22 mouse cellular contexts compared by ENCODE assay signal in genomic region chr10:84895810-84896358, GRCm38 (mm10). TPM values are rescaled to one million over a fixed set of nuclear protein-coding genes. Genes with fewer than 3 reads are reported as not detected.
DNase-seq lines count a peak whose midpoint lies in the region; ATAC-seq lines count a peak whose summit lies in the region.
"Had no signal": no experiment of that assay in that cellular context is flagged by ENCODE, and none has a peak within 500 bp of the region (broad histone marks: within the 10 kb centered on the region; RNA-seq: fewer than 3 reads in every experiment).

No protein-coding gene starts in this region.

- H3K27me3 ChIP-seq in forebrain, embryonic 16.5 days (replicated peaks; ENCODE audit: control insufficient read depth, insufficient read depth, low read length) = no peaks in the 10 kb centered on the region
- no peaks in the 10 kb centered on the region for H3K27me3 ChIP-seq in forebrain, embryonic 14.5 days (replicated peaks; ENCODE audit: control insufficient read depth, insufficient read depth, low read length)
- no peaks in the 10 kb centered on the region for H3K27me3 ChIP-seq in kidney, embryonic 16.5 days (ENCODE audit: insufficient read depth, low read length)
- H3K27me3 ChIP-seq: heart, embryonic 13.5 days; hindbrain, embryonic 12.5 days; kidney, embryonic 15.5 days; liver, embryonic 13.5 days; megakaryocyte, embryonic 14.5 days; midbrain, embryonic 13.5 days had no signal

- no peaks in the 10 kb centered on the region for H3K36me3 ChIP-seq in forebrain, embryonic 16.5 days (ENCODE audit: control insufficient read depth, insufficient read depth)
- no peaks in the 10 kb centered on the region for H3K36me3 ChIP-seq in forebrain, embryonic 14.5 days (ENCODE audit: control insufficient read depth, insufficient read depth, low read length)
- no peaks in the 10 kb centered on the region for H3K36me3 ChIP-seq in kidney, embryonic 16.5 days (ENCODE audit: insufficient read depth, low read length)
- H3K36me3 ChIP-seq: heart, embryonic 13.5 days; kidney, embryonic 15.5 days; liver, embryonic 13.5 days had no signal

- H3K27ac ChIP-seq in forebrain, embryonic 16.5 days (ENCODE audit: low read length) = no peak overlapping the region
- H3K27ac ChIP-seq in forebrain, embryonic 14.5 days (ENCODE audit: low read depth, low read length) = no peak overlapping the region
- no peak overlapping the region for H3K27ac ChIP-seq in kidney, embryonic 16.5 days (ENCODE audit: low read length)
- H3K27ac ChIP-seq: forebrain, embryonic 10.5 days; heart, embryonic 13.5 days; hindbrain, embryonic 12.5 days; kidney, embryonic 15.5 days; liver, embryonic 13.5 days; midbrain, embryonic 13.5 days had no signal

- DNase-seq in forebrain, embryonic 14.5 days (ENCODE audit: low spot score) = no peak
- no peak for DNase-seq in kidney, adult 9 months
- DNase-seq in right cerebral cortex, adult 2 months (ENCODE audit: low spot score in 2 of 2) = peak; percentile 51 to 52
- DNase-seq in right cerebral cortex, postnatal 14 days = no peak
- DNase-seq in adrenal gland, adult 18-20 months (ENCODE audit: low spot score in 2 of 2) = no peak
- no peak for DNase-seq in thymus, postnatal 0 days (ENCODE audit: low spot score)
- DNase-seq: adrenal gland, postnatal 25 days; cerebellum, adult 9-10 months; gastrocnemius, postnatal 25 days; heart, adult 18-20 months; heart, postnatal 14 days; liver, embryonic 13.5 days; lung, embryonic 14.5 days had no signal

- no peak overlapping the region for H3K9ac ChIP-seq in forebrain, embryonic 16.5 days (replicated peaks; ENCODE audit: low read depth, low read length)
- H3K9ac ChIP-seq in forebrain, embryonic 14.5 days (ENCODE audit: low read length) = no peak overlapping the region
- no peak overlapping the region for H3K9ac ChIP-seq in kidney, embryonic 16.5 days (replicated peaks; ENCODE audit: low read length)
- H3K9ac ChIP-seq: heart, embryonic 13.5 days; hindbrain, embryonic 12.5 days; kidney, embryonic 15.5 days; liver, embryonic 13.5 days; lung, embryonic 14.5 days; midbrain, embryonic 13.5 days had no signal

- H3K4me3 ChIP-seq in forebrain, embryonic 16.5 days (replicated peaks; ENCODE audit: low read length) = no peak overlapping the region
- H3K4me3 ChIP-seq in forebrain, embryonic 14.5 days (ENCODE audit: low read depth, low read length) = no peak overlapping the region
- no peak overlapping the region for H3K4me3 ChIP-seq in kidney, embryonic 16.5 days (ENCODE audit: low read length)
- H3K4me3 ChIP-seq: forebrain, embryonic 10.5 days; heart, embryonic 13.5 days; hindbrain, embryonic 12.5 days; kidney, embryonic 15.5 days; liver, embryonic 13.5 days; megakaryocyte, embryonic 14.5 days; midbrain, embryonic 13.5 days had no signal

- H3K9me3 ChIP-seq in forebrain, embryonic 16.5 days (ENCODE audit: control insufficient read depth, low read length) = no peaks in the 10 kb centered on the region
- no peaks in the 10 kb centered on the region for H3K9me3 ChIP-seq in forebrain, embryonic 14.5 days (replicated peaks; ENCODE audit: control insufficient read depth, low read length)
- H3K9me3 ChIP-seq in kidney, embryonic 16.5 days (ENCODE audit: low read length) = no peaks in the 10 kb centered on the region
- H3K9me3 ChIP-seq: forebrain, embryonic 10.5 days; heart, embryonic 13.5 days; hindbrain, embryonic 12.5 days; kidney, embryonic 15.5 days; liver, embryonic 13.5 days; midbrain, embryonic 13.5 days had no signal

- 91% methylated on average over 10 of the region's 10 CpGs for WGBS in forebrain, embryonic 16.5 days
- 90% methylated on average over 10 of the region's 10 CpGs for WGBS in forebrain, embryonic 14.5 days
- 74% methylated on average over 10 of the region's 10 CpGs for WGBS in kidney, embryonic 16.5 days

- H3K4me1 ChIP-seq in forebrain, embryonic 16.5 days (replicated peaks; ENCODE audit: control insufficient read depth, insufficient read depth, low read length) = no peaks in the 10 kb centered on the region
- H3K4me1 ChIP-seq in forebrain, embryonic 14.5 days (ENCODE audit: control insufficient read depth, insufficient read depth, low read length) = no peaks in the 10 kb centered on the region
- H3K4me1 ChIP-seq in kidney, embryonic 16.5 days (ENCODE audit: insufficient read depth, low read length) = no peaks in the 10 kb centered on the region
- H3K4me1 ChIP-seq: hindbrain, embryonic 12.5 days; midbrain, embryonic 13.5 days had no signal

- no peak overlapping the region for H3K4me2 ChIP-seq in forebrain, embryonic 16.5 days (ENCODE audit: low read length)
- no peak overlapping the region for H3K4me2 ChIP-seq in forebrain, embryonic 14.5 days (ENCODE audit: low read length)
- no peak overlapping the region for H3K4me2 ChIP-seq in kidney, embryonic 16.5 days (replicated peaks; ENCODE audit: low read depth, low read length)
- H3K4me2 ChIP-seq: heart, embryonic 13.5 days; hindbrain, embryonic 12.5 days; kidney, embryonic 15.5 days; liver, embryonic 13.5 days; lung, embryonic 14.5 days; midbrain, embryonic 13.5 days had no signal

- ATAC-seq in forebrain, embryonic 16.5 days = 0 out of 2 replicates have a peak, but pooled peaks have one; percentile 40
- ATAC-seq in forebrain, embryonic 14.5 days = no peak
- ATAC-seq in kidney, embryonic 16.5 days (ENCODE audit: low FRiP score, low TSS enrichment) = peak; percentile 53; the same call in 1 of the 2 replicates
- ATAC-seq: CD4-positive, CD25-positive, alpha-beta regulatory T cell, adult 4 months; midbrain, embryonic 13.5 days had no signal

RNA-seq across cellular contexts. Expression of gene Ric8b, which starts 21.5 kb away (rescaled TPM):
- polyA plus RNA-seq in forebrain, embryonic 16.5 days (2015; fragmentation: Nextera tagmentation; extraction: Ambion mirVana) = 46.7 and 48.4 TPM in 2 replicates
- polyA plus RNA-seq in forebrain, embryonic 14.5 days (2014; fragmentation: Nextera tagmentation; extraction: Ambion mirVana) = 31.2 and 36.8 TPM in 2 replicates
- 26.0 and 27.4 TPM in 2 replicates for polyA plus RNA-seq in kidney, embryonic 16.5 days (2015; fragmentation: Nextera tagmentation; extraction: Ambion mirVana)
- 10 to 100 TPM; 33.6 to 42.4 TPM for total RNA-seq in adrenal gland, adult 18-20 months (2021)
- 8.6 and 8.9 TPM in 2 replicates for polyA plus RNA-seq in thymus, postnatal 0 days (2015; fragmentation: Nextera tagmentation; extraction: Ambion mirVana)

Comparison
In these comparisons a context has a peak if more than half of its experiments do, and no peak if none do; other contexts are left out.
1. DNase-seq: peak in right cerebral cortex, adult 2 months (2 of 2); none in forebrain, embryonic 14.5 days (single experiment), kidney, adult 9 months (single experiment), right cerebral cortex, postnatal 14 days (single experiment), adrenal gland, adult 18-20 months (0 of 2) and thymus, postnatal 0 days (single experiment).